Mouse (Mus musculus): ENCODE measurements around the gene Serp2.

The Serp2 gene

DNA sequence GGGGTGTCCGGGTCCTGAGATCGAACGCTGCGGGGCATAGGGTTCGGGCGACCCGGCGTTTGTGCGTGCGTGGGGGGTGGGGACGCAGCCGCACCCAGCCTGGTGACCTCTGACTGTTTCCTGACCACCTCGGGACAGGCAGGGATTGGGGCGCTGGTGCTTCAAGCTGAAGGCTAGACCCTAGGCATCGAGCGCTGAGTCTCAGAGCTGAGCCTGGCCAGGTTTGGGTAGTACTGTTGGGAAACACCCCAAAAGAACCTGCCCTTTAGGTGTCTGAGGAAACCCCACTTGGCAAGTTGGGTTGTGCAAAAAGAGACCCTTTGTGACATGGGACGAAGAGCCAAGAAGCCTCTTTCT lies at the start of gene Serp2:
Gene Serp2, minus strand, starts transcription at position 38 of the 357 bp plus-strand sequence.
- DNase-seq (ENCODE audit: low read depth, low spot score): no peak

GRCm38 (mm10) chr14:76605931-76606534 lies 49.3 kb upstream of the Serp2 start:
- no peak for DNase-seq (ENCODE audit: low read depth, low spot score)

DNA sequence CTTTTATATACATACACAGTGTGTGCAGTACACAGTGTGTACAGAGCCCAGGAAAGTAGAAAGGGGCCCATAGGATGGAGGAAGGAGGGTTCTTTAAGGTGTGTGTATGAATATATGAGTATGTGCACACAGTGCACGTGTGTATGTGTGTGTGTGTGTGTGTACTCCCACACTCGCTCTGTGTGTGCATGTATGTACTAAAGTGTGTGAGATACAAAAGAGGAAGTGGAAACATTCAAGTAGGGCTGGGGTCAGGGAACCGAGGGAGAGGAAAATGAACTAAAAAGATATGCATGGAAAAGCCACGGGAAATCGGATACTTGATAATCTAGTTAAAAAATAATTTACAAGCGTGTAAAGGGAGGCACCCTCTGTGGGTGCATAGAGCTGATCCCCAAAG lies 47.3 kb upstream of the Serp2 start:
- no peak for DNase-seq (ENCODE audit: low read depth, low spot score)

- no peak for DNase-seq (ENCODE audit: low read depth, low spot score)
Measured at GRCm38 (mm10) chr14:76601654-76602053, 45.0 kb upstream of the Serp2 start.

DNA sequence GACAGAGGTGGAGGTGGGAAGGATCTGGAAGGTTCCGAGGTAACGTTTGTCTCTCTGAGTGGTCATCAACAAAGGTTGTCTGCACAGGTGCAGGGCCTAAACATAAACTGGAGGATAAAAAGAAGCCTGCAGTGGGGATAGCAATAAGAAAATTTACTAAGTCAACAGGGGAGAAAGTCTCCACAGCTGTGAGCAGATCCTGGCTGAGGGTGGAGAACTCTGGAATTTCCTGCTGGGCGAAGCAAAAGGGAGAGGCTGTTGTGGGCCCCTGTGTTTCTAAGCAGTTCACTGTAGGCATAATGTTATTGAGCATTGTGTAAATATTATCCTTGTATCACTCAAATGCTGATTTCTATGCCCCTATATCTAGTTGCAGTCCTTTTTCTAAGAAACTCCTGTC lies 43.7 kb upstream of the Serp2 start:
- no peak for DNase-seq (ENCODE audit: low read depth, low spot score)

DNA sequence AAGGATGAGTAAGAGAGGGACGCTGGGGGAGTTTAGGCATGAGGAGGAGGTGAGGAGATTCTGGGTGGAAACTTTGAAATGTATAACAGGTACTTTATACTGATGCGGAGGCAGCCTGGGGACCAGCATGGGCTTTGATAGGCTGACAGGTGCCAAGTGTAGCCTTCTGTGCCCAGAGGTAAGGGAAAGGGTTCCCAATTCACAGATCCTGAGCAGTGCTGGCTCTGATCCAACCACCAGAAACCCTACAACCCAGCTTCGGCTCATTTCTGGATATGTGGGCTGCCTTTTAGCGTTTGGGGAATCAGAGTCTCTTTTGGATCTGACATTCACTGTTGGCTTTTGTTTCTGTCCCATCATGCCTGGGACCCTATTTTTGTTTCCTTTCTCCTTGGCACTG lies 43.0 kb upstream of the Serp2 start:
- no peak for DNase-seq (ENCODE audit: low read depth, low spot score)

DNA sequence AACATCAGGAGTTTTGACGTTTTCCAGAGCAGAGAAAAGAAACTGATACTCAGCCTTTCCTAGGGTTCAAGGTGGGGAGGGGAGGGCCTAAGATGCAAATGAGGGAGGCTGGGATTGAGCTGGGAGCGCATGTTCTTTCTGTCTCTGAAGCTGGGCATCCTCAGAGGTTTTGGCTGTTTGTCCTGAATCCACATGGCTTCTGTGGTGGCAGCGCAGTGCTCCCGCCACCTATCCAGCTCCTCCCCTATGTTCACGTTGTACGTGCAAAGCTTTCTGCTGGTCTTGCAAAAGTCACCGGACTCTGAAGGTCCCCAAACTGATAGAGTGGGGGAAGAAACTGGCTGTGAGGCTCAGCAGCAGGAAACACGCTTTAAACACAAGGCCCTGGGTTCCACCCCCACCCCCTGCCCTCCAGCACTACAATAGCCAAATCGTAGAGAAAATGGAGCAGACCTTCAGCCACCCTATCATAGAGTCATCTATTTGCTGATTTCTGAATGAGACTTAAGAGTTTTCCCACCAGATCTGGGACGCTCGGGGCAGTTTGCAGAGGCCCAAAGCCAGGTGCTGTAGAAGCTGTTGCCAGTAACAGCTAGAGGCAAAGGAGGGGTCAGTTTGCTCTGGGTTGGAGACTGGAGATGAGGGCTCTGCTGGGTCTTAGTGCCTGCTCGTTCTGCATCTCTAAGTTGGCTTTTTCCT lies 42.0 kb upstream of the Serp2 start:
- DNase-seq (ENCODE audit: low read depth, low spot score): no peak

DNA sequence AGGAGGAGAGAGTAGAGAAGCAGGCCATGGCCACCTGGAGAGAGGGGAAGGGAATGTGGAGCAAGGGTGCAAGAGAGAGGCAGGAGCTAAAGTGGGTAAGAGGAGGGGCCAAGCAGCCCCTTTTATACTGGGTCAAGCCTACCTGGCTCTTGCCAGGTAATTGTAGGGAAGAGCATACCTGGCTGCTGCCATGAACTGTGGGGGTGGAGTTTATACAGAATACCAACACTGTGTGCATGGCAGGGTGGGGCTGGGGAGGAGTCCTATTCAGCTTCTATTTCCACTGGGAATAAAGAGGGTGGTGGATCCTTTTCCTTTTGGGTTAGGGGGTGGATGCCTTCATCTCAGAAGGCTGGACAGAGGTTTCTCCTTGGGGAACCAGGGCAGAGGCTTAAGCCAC lies 41.1 kb upstream of the Serp2 start:
- no peak for DNase-seq (ENCODE audit: low read depth, low spot score)

DNA sequence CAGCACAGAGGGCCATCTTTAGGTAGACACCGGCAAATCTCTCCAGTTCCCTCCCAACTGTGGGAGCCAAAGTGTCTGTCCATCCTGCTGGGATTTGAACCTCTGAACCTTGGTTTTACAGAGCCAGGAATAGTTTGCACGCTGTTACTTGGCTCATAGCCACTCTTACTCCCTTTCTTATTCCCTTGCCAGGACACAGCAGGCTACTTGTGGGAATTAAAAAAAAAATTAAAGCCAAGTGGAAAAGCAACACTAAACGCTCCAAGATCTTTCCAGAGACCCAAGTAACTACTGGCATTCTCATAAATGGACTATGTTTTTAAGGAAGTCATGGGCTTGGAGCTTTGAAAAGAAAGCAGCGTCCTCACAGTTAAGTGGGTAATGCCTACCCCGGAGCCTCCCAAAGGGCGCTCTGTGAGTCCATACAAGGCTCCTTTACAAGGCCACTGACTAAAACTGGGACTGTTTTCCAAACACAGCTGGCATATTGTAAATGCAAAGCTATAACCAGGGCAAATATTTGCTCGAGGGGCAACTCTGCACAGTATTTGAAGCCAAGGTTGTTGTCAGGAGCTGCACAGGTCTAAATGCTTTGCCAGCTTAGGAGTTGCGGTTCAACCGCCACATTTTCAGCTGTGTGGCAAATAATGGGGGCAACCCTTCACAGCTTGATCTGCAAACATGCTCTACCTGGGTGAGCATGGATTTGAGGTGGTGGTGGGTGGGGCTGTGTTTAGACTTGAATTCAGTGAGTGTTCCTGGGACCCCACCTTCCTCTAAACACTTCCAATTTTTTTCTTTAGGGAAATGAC lies 38.6 kb upstream of the Serp2 start:
- no peak for DNase-seq (ENCODE audit: low read depth, low spot score)

DNA sequence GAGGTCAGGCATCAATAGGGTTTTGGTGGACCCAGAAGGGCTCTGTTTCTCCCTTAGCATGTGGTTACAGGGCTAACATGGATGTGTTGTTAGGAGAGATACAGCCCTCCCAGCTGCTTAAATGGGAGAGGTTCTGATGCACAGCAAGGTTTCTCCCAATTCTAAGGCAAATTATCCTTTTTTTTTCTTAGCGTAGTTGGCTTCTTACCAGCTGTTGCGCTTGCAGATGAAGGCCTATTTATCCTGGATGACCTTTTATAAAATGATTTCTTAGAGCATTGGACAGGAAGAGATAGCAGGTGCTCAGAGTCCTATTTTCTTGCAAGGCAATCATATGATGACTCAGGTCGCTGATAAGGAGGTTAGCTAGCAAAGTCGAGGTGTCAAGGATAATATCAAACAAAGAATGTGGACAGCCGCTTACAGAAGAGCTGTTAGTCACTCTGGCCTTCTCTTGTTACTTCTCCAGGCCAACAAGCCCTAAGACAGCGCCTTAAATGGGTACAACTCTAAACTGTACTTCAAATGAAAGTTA lies 37.7 kb upstream of the Serp2 start:
- no peak for DNase-seq (ENCODE audit: low read depth, low spot score)

GRCm38 (mm10) chr14:76593630-76594193 lies 37.0 kb upstream of the Serp2 start:
- DNase-seq (ENCODE audit: low read depth, low spot score): no peak

GRCm38 (mm10) chr14:76592721-76593120 lies 36.0 kb upstream of the Serp2 start:
- DNase-seq (ENCODE audit: low read depth, low spot score): no peak

GRCm38 (mm10) chr14:76592090-76592489 lies 35.4 kb upstream of the Serp2 start:
- no peak for DNase-seq (ENCODE audit: low read depth, low spot score)

GRCm38 (mm10) chr14:76590134-76590533 lies 33.4 kb upstream of the Serp2 start:
- no peak for DNase-seq (ENCODE audit: low read depth, low spot score)

DNA sequence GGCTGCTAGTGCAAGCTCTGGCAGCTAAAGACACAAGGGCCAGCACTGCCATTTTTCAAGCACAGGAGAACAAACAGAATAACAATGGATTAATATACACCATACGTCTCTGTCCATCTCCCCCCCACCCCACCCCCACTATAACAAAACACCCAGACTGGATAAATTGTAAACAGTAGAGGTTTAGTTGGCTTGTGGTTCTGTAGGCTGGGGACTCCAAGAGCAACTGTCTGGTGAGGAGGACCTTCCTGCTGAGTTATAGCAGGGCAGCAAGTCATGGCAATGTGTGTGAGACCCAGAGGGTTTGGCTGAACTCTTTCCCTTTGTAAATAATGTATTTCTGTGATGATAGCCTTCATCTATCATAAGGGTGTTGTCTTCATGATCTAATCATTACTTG lies 33.0 kb upstream of the Serp2 start:
- DNase-seq (ENCODE audit: low read depth, low spot score): no peak

DNA sequence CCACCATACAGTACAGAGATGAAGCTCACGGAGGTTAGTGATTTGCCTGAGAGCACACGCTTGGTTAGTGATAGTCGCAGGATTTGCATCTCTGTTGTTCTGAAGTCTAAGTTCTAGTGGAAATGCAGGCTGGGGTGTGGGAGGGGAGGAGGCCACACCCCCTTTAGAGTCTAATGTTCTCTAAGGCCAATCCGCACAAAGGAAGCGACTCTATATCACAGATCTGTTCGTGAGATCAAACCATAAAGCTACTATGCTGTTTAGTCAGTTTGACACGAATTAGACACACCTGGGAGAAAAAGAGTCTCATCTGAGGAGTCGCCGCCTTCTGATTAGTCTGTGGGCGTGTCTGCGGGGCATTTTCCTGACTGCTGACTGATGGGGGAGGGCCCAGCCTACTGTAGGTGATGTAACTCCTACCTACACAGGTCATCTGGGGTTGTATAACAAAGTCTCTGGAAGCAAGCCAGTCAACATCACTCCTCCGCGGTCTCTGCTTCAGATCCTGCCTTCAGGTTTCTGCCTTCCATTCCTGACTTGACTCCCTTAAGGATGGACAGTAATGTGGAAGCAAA lies 29.2 kb upstream of the Serp2 start:
- no peak for DNase-seq (ENCODE audit: low read depth, low spot score)

DNA sequence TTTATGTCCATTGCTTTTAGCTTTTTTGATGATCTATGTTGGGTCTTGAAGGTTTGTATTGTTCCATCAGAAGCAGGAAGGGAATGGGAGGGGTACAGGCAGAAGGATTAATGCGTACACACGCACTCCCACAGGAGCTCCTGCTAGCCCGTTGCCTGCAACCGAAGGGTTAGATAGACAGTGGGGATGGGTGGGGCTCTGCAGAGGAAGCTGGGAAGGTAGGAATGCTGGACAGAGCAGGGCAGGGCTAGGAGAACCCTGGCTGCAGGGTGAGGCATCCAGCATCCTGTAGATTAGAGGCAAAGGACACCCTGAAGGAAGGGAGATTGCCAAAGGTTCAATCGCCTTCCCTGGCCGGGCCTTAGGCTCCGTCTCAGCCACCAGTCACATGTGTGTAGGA lies 27.3 kb upstream of the Serp2 start:
- DNase-seq (ENCODE audit: low read depth, low spot score): no peak

GRCm38 (mm10) chr14:76581974-76582922 lies 25.6 kb upstream of the Serp2 start:
- DNase-seq (ENCODE audit: low read depth, low spot score): no peak

DNA sequence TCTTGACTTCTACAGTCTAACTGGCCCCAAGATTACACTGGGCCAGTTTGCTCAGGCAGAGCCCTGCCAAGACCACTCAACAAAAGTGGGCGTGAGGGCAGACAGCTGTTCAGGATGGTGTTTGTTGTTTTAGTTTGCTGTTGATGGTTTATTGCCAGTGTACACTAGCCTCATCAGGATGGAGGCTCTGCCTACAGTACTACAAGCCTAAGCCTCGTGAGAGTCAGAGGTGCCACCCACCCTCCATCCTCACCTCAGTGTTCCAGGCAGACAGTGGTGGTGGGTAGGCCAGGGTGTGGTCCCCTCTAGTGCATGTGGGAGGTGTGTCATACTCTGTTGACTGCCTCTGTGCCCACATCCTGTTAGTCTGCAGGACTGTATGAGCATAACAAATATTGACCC lies 23.0 kb upstream of the Serp2 start:
- DNase-seq (ENCODE audit: low read depth, low spot score): no peak

DNA sequence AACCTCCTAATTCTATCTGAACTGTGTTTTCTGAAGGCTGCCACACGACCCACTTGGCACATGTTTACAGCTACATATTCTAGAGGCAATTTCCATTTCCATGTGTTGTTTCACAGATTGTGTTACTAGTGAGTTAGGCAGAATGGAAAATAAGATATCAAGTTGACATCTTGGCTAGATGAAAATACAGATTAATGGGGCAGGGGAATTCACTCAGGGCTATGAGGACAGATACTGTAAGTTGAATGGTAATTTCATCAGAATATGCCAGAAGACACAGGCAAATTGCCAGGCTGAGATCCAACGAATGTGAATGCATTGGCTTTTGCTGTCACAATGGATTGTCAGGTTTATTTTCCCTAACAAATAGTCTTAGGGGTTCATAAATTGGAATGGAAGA lies 21.2 kb upstream of the Serp2 start:
- peak; percentile 49 for DNase-seq (ENCODE audit: low read depth, low spot score)

DNA sequence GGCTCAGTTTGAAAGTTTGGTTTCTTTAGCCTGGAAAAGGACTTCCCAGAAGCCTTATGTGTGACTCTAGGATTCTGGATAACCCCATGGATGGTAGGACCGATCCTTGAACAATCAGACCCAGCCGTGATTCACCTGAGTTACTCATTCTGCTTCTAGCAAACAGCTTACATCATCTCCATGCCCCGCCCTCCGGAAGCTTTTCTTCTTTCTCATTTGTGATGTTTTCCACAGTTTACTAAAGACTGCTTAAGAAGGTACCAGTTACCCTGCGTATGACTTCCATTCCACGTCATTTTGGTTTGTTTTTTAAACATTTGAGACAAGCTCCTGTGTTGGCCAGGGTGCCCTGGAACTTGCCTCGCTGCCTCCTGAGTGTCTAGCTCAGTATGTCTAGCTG lies 13.6 kb upstream of the Serp2 start:
- peak; percentile 58 for DNase-seq (ENCODE audit: low read depth, low spot score)

All from 3T3-L1 (cell line).